Comparison of ENCODE assay signal across 11 mouse cellular contexts in the genomic region with DNA sequence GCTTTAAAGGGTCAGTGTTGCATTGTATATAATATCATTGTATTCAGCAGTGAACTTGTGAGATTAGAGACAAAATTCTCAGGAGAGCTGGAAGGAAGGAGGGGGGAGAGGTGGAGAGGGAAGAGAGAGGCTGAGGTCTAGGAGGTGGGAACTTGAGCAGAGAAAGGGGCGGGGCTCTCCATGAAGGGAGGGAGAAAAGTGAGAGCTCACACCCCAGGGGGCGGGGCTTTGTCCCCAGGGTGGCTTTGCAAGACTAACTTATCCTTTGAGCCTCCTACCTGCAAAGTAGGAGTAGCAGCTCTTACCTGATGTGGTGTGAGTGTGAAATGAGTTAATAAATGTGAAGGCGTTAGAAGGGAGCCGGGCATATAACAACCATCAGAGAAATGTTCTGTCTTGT. TPM values are rescaled to one million over a fixed set of nuclear protein-coding genes. Genes with fewer than 3 reads are reported as not detected.
DNase-seq lines count a peak whose midpoint lies in the region; ATAC-seq and TF ChIP-seq lines count a peak whose summit lies in the region.
"Had no signal": no experiment of that assay in that cellular context is flagged by ENCODE, and none has a peak within 500 bp of the region (broad histone marks: within the 10 kb centered on the region; RNA-seq: fewer than 3 reads in every experiment).

No protein-coding gene starts in this region.

- intact Hi-C loops in gastrocnemius, postnatal 14 days (cut with DNase I; ENCODE audit: low total_unique reads): no loop called here

- no peak overlapping the region for H3K4me3 ChIP-seq in intestine, postnatal 0 days (ENCODE audit: low read depth, low read length)
- H3K4me3 ChIP-seq: erythroblast, embryonic 14.5 days; limb, embryonic 12.5 days had no signal

- 11% methylated on average over 4 of the region's 4 CpGs for WGBS in intestine, postnatal 0 days

- no peak overlapping the region for H3K27ac ChIP-seq in intestine, postnatal 0 days (ENCODE audit: low read depth, low read length)
- H3K27ac ChIP-seq: limb, embryonic 12.5 days had no signal

- H3K9me3 ChIP-seq in intestine, postnatal 0 days (ENCODE audit: control insufficient read depth): no peaks in the 10 kb centered on the region
- H3K9me3 ChIP-seq: limb, embryonic 12.5 days had no signal

- no peaks in the 10 kb centered on the region for H3K27me3 ChIP-seq in intestine, postnatal 0 days (replicated peaks; ENCODE audit: control insufficient read depth, insufficient read depth, low read length)
- H3K27me3 ChIP-seq: limb, embryonic 12.5 days had no signal

- peaks cover 4% of the 10 kb centered on the region; the same call in 1 of the 2 replicates for H3K4me1 ChIP-seq in intestine, postnatal 0 days (replicated peaks; ENCODE audit: control insufficient read depth, insufficient read depth, low read length)

- H3K4me2 ChIP-seq in intestine, postnatal 0 days (replicated peaks; ENCODE audit: low read depth): no peak overlapping the region
- H3K4me2 ChIP-seq: limb, embryonic 12.5 days had no signal

- ATAC-seq in intestine, postnatal 0 days: no peak; the same call in 1 of the 2 replicates

- TF ChIP-seq CTCF in intestine, postnatal 0 days (IDR thresholded peaks at IDR 0.05; ENCODE audit: low read depth): 0 out of 2 replicates have a peak, but pooled peaks have one; percentile 28

- DNase-seq in adrenal gland, postnatal 10 days: peak; percentile 57
- DNase-seq in adrenal gland, adult 18-20 months (ENCODE audit: low spot score in 2 of 2): no peak
- DNase-seq in ES-CJ7 (ENCODE audit: low read depth, low spot score): peak; percentile 85
- DNase-seq in lung, postnatal 10 days: peak; percentile 87
- no peak for DNase-seq in layer of hippocampus, postnatal 36 days
- no peak for DNase-seq in gastrocnemius, postnatal 14 days
- DNase-seq in right cerebral cortex, postnatal 36 days (ENCODE audit: low spot score in 2 of 2): no peak
- DNase-seq: right cerebral cortex, postnatal 25 days had no signal

- H3K9ac ChIP-seq in intestine, postnatal 0 days (ENCODE audit: low read depth, low read length): no peak overlapping the region
- H3K9ac ChIP-seq: limb, embryonic 12.5 days had no signal

- no peaks in the 10 kb centered on the region for H3K36me3 ChIP-seq in intestine, postnatal 0 days (ENCODE audit: control insufficient read depth, insufficient read depth)
- H3K36me3 ChIP-seq: limb, embryonic 12.5 days had no signal

RNA-seq across cellular contexts. Expression of gene Kdm6b, which starts 15.3 kb away (rescaled TPM):
- total RNA-seq in adrenal gland, postnatal 10 days (2021): 10 to 100 TPM; 49.0 to 53.4 TPM
- total RNA-seq in adrenal gland, adult 18-20 months (2021): 10 to 100 TPM; 32.7 to 34.8 TPM
- polyA plus RNA-seq in intestine, postnatal 0 days (2015; fragmentation: Nextera tagmentation; extraction: Ambion mirVana): 18.2 and 23.6 TPM in 2 replicates
- 10 to 100 TPM; 32.0 to 41.6 TPM for total RNA-seq in layer of hippocampus, postnatal 36 days (2021)
- total RNA-seq in gastrocnemius, postnatal 14 days (2021): 10 to 100 TPM; 30.3 to 31.4 TPM

RNA-seq across cellular contexts. Expression of gene Tmem88, which starts 30.7 kb away (rescaled TPM):
- 10 to 100 TPM; 29.1 to 33.0 TPM for total RNA-seq in adrenal gland, postnatal 10 days (2021)
- total RNA-seq in adrenal gland, adult 18-20 months (2021): 1 to 10 TPM; 7.9 to 8.8 TPM
- polyA plus RNA-seq in intestine, postnatal 0 days (2015; fragmentation: Nextera tagmentation; extraction: Ambion mirVana): 24.1 and 24.9 TPM in 2 replicates
- total RNA-seq in layer of hippocampus, postnatal 36 days (2021): 1 to 10 TPM; 1.8 to 2.6 TPM
- total RNA-seq in gastrocnemius, postnatal 14 days (2021): 10 to 100 TPM; 12.8 to 15.2 TPM

RNA-seq across cellular contexts. Expression of gene Cyb5d1, which starts 33.3 kb away (rescaled TPM):
- 10 to 100 TPM; 32.4 to 38.9 TPM for total RNA-seq in adrenal gland, postnatal 10 days (2021)
- total RNA-seq in adrenal gland, adult 18-20 months (2021): 10 to 100 TPM; 41.3 to 50.2 TPM
- 8.6 and 8.9 TPM in 2 replicates for polyA plus RNA-seq in intestine, postnatal 0 days (2015; fragmentation: Nextera tagmentation; extraction: Ambion mirVana)
- total RNA-seq in layer of hippocampus, postnatal 36 days (2021): 10 to 100 TPM; 44.6 to 48.6 TPM
- 10 to 100 TPM; 19.0 to 20.7 TPM for total RNA-seq in gastrocnemius, postnatal 14 days (2021)

RNA-seq across cellular contexts. Expression of gene Naa38, which starts 33.5 kb away (rescaled TPM):
- 100 to 1,000 TPM; 124 to 138 TPM for total RNA-seq in adrenal gland, postnatal 10 days (2021)
- total RNA-seq in adrenal gland, adult 18-20 months (2021): 100 to 1,000 TPM; 139 to 162 TPM
- 159 and 164 TPM in 2 replicates for polyA plus RNA-seq in intestine, postnatal 0 days (2015; fragmentation: Nextera tagmentation; extraction: Ambion mirVana)
- 100 to 1,000 TPM; 117 to 118 TPM for total RNA-seq in layer of hippocampus, postnatal 36 days (2021)
- total RNA-seq in gastrocnemius, postnatal 14 days (2021): 10 to 100 TPM; 79.5 to 87.9 TPM

RNA-seq across cellular contexts. Expression of gene Chd3, which starts 59.5 kb away (rescaled TPM):
- total RNA-seq in adrenal gland, postnatal 10 days (2021): 100 to 1,000 TPM in 1 of 2 experiments, 10 to 100 TPM in 1; 93.8 to 128 TPM
- 100 to 1,000 TPM in 1 of 2 experiments, 10 to 100 TPM in 1; 87.6 to 109 TPM for total RNA-seq in adrenal gland, adult 18-20 months (2021)
- 19.4 and 24.8 TPM in 2 replicates for polyA plus RNA-seq in intestine, postnatal 0 days (2015; fragmentation: Nextera tagmentation; extraction: Ambion mirVana)
- total RNA-seq in layer of hippocampus, postnatal 36 days (2021): 100 to 1,000 TPM; 537 to 553 TPM
- 10 to 100 TPM; 25.5 to 28.7 TPM for total RNA-seq in gastrocnemius, postnatal 14 days (2021)

Comparison
In these comparisons a context has a peak if more than half of its experiments do, and no peak if none do; other contexts are left out.
1. DNase-seq: peak in adrenal gland, postnatal 10 days (single experiment), ES-CJ7 (single experiment) and lung, postnatal 10 days (single experiment); none in adrenal gland, adult 18-20 months (0 of 2), layer of hippocampus, postnatal 36 days (0 of 2), gastrocnemius, postnatal 14 days (single experiment) and right cerebral cortex, postnatal 36 days (0 of 2).